Mouse (Mus musculus) MEL (cell line): ENCODE results near the gene Dtx3. TPM values are rescaled to one million over a fixed set of nuclear protein-coding genes. Genes with fewer than 3 reads are reported as not detected.

Experiments used
- DNase-seq: peaks from one replicate; pipeline ENCODE4 v3.0.0; 2011; ENCODE audit warnings: low read depth, low spot score
- H3K27ac ChIP-seq: 2 replicates; pipeline ENCODE4 v1.5.1; 2012; ENCODE audit warnings: low read depth, mild to moderate bottlenecking, control low read depth, low read length, moderate library complexity; ENCODE audit not compliant: control insufficient read depth
- H3K27me3 ChIP-seq, 2 experiments: fragments of 150-350 bp in 1 of 2; sonication (generic) in 1 of 2; 2 replicates each; pipeline ENCODE4 v1.6.1; 2012; ENCODE audit warnings: low read length in 2 of 2, mild to moderate bottlenecking in 2 of 2, improper control_type of control experiment in 1 of 2, moderate library complexity in 1 of 2; ENCODE audit not compliant: insufficient read depth in 2 of 2, control insufficient read depth in 1 of 2
- H3K36me3 ChIP-seq, 2 experiments: 2 replicates each; pipeline ENCODE4 v1.6.1; 2012 to 2014; ENCODE audit warnings: low read length in 2 of 2, improper control_type of control experiment in 1 of 2, inconsistent platforms in 1 of 2, mild to moderate bottlenecking in 1 of 2; ENCODE audit not compliant: insufficient read depth in 2 of 2, control insufficient read depth in 1 of 2
- H3K4me1 ChIP-seq, 2 experiments: fragments of 150-350 bp in 1 of 2; sonication (generic) in 1 of 2; 2 replicates each; pipeline ENCODE4 v1.6.1; 2012; ENCODE audit warnings: low read length in 2 of 2, improper control_type of control experiment in 1 of 2, mild to moderate bottlenecking in 1 of 2; ENCODE audit not compliant: insufficient read depth in 2 of 2, control insufficient read depth in 1 of 2
- H3K4me3 ChIP-seq, 2 experiments: fragments of 150-350 bp in 1 of 2; sonication (generic) in 1 of 2; 2 replicates each; pipeline ENCODE4 v1.5.1; 2012; ENCODE audit warnings: low read depth in 2 of 2, low read length in 2 of 2, mild to moderate bottlenecking in 2 of 2, moderate library complexity in 2 of 2, control low read depth in 1 of 2, improper control_type of control experiment in 1 of 2; ENCODE audit not compliant: control insufficient read depth in 1 of 2, insufficient read depth in 1 of 2
- H3K79me2 ChIP-seq: 2 replicates; pipeline ENCODE4 v1.6.1; 2012; ENCODE audit warnings: mild to moderate bottlenecking, low read length, moderate library complexity; ENCODE audit not compliant: control insufficient read depth, poor library complexity, insufficient read depth
- H3K9ac ChIP-seq: 2 replicates; pipeline ENCODE4 v1.6.1; 2012; ENCODE audit warnings: low read depth, mild to moderate bottlenecking, control low read depth, low read length, moderate library complexity; ENCODE audit not compliant: control insufficient read depth, poor library complexity, severe bottlenecking
- H3K9me3 ChIP-seq: fragments of 150-350 bp; sonication (generic); replicated peaks from 2 replicates; pipeline ENCODE4 v1.6.1; 2012; ENCODE audit warnings: mild to moderate bottlenecking, low read length, improper control_type of control experiment, moderate library complexity; ENCODE audit not compliant: insufficient read depth
- BHLHE40 ChIP-seq: IDR thresholded peaks from 2 replicates; pipeline ENCODE4 v1.6.1; 2012; ENCODE audit warnings: low read depth, mild to moderate bottlenecking, inconsistent platforms, low read length, improper control_type of control experiment, borderline replicate concordance
- CHD1 ChIP-seq: IDR thresholded peaks from 2 replicates; pipeline ENCODE4 v1.6.1; 2012; ENCODE audit warnings: low read depth, mild to moderate bottlenecking, inconsistent platforms, low read length, improper control_type of control experiment
- CTCF ChIP-seq, 3 experiments: IDR thresholded peaks in 2 of 3; conservative IDR thresholded peaks in 1 of 3; 2 replicates each; pipeline ENCODE4 v1.5.1; 2011 to 2012; ENCODE audit warnings: low read length in 3 of 3, low read depth in 2 of 3, mild to moderate bottlenecking in 2 of 3, improper control_type of control experiment in 1 of 3, inconsistent platforms in 1 of 3, mixed read lengths in 1 of 3, moderate library complexity in 1 of 3; ENCODE audit not compliant: control insufficient read depth in 1 of 3, insufficient read depth in 1 of 3, poor library complexity in 1 of 3, severe bottlenecking in 1 of 3
- E2F4 ChIP-seq: IDR thresholded peaks from 2 replicates; pipeline ENCODE4 v1.6.1; 2011; ENCODE audit warnings: low read depth, low read length, improper control_type of control experiment, borderline replicate concordance
- ELF1 ChIP-seq: IDR thresholded peaks from 2 replicates; pipeline ENCODE4 v1.6.1; 2014; ENCODE audit warnings: low read depth, mild to moderate bottlenecking, inconsistent platforms, low read length, improper control_type of control experiment, moderate library complexity
- EP300 ChIP-seq, 2 experiments: IDR thresholded peaks; 2 replicates each; pipeline ENCODE4 v1.6.1; 2011; ENCODE audit warnings: improper control_type of control experiment in 2 of 2, low read length in 2 of 2, low read depth in 1 of 2, mild to moderate bottlenecking in 1 of 2
- ETS1 ChIP-seq: IDR thresholded peaks from 2 replicates; pipeline ENCODE4 v1.6.1; 2012; ENCODE audit warnings: low read depth, mild to moderate bottlenecking, inconsistent platforms, low read length, improper control_type of control experiment, moderate library complexity
- GATA1 ChIP-seq: IDR thresholded peaks from 2 replicates; pipeline ENCODE4 v1.6.1; 2011; ENCODE audit warnings: low read depth, low read length, improper control_type of control experiment
- HCFC1 ChIP-seq: IDR thresholded peaks from 2 replicates; pipeline ENCODE4 v1.6.1; 2012; ENCODE audit warnings: low read depth, mild to moderate bottlenecking, inconsistent platforms, low read length, improper control_type of control experiment, moderate library complexity
- JUND ChIP-seq: IDR thresholded peaks from 2 replicates; pipeline ENCODE4 v1.6.1; 2011; ENCODE audit warnings: low read depth, mild to moderate bottlenecking, improper control_type of control experiment, low read length
- KAT2A ChIP-seq: conservative IDR thresholded peaks from 2 replicates; pipeline ENCODE4 v1.6.1; 2012; ENCODE audit warnings: low read depth, low read length, improper control_type of control experiment, inconsistent platforms
- MAX ChIP-seq: IDR thresholded peaks from 2 replicates; pipeline ENCODE4 v1.6.1; 2011; ENCODE audit warnings: low read length, improper control_type of control experiment
- MAZ ChIP-seq: IDR thresholded peaks from 2 replicates; pipeline ENCODE4 v1.6.1; 2012; ENCODE audit warnings: low read depth, mild to moderate bottlenecking, inconsistent platforms, low read length, improper control_type of control experiment
- MEF2A ChIP-seq: IDR thresholded peaks from 2 replicates; pipeline ENCODE4 v1.6.1; 2014; ENCODE audit warnings: low read depth, mild to moderate bottlenecking, inconsistent platforms, low read length, improper control_type of control experiment; ENCODE audit not compliant: poor library complexity, insufficient replicate concordance, severe bottlenecking; ENCODE audit errors: extremely low read depth
- MXI1 ChIP-seq: IDR thresholded peaks from 2 replicates; pipeline ENCODE4 v1.6.1; 2011; ENCODE audit warnings: mild to moderate bottlenecking, low read depth, low read length, improper control_type of control experiment
- MYB ChIP-seq: IDR thresholded peaks from 2 replicates; pipeline ENCODE4 v1.6.1; 2011; ENCODE audit warnings: mild to moderate bottlenecking, low read depth, low read length, improper control_type of control experiment
- MYC ChIP-seq: IDR thresholded peaks from 2 replicates; pipeline ENCODE4 v1.6.1; 2011; ENCODE audit warnings: low read depth, mild to moderate bottlenecking, low read length, improper control_type of control experiment, moderate library complexity
- NELFE ChIP-seq: IDR thresholded peaks from 2 replicates; pipeline ENCODE4 v1.6.1; 2011; ENCODE audit warnings: low read depth, low read length, improper control_type of control experiment
- POLR2A ChIP-seq, 2 experiments: IDR thresholded peaks; 2 replicates each; pipeline ENCODE4 v1.6.1; 2011 to 2012; ENCODE audit warnings: low read length in 2 of 2, mild to moderate bottlenecking in 2 of 2, control low read depth in 1 of 2, improper control_type of control experiment in 1 of 2, low read depth in 1 of 2, moderate library complexity in 1 of 2; ENCODE audit not compliant: control insufficient read depth in 1 of 2, insufficient read depth in 1 of 2, poor library complexity in 1 of 2
- POLR2AphosphoS2 ChIP-seq: IDR thresholded peaks from 2 replicates; pipeline ENCODE4 v1.6.1; 2011; ENCODE audit warnings: low read length, improper control_type of control experiment
- POLR2AphosphoS5 ChIP-seq: IDR thresholded peaks from 2 replicates; pipeline ENCODE4 v1.6.1; 2012; ENCODE audit warnings: low read depth, borderline replicate concordance, mild to moderate bottlenecking, inconsistent platforms, low read length, moderate library complexity, mixed read lengths
- RAD21 ChIP-seq: IDR thresholded peaks from 2 replicates; pipeline ENCODE4 v1.6.1; 2011; ENCODE audit warnings: mild to moderate bottlenecking, low read depth, low read length, improper control_type of control experiment
- RCOR1 ChIP-seq: IDR thresholded peaks from 2 replicates; pipeline ENCODE4 v1.6.1; 2012; ENCODE audit warnings: low read depth, mild to moderate bottlenecking, inconsistent platforms, low read length, improper control_type of control experiment
- SIN3A ChIP-seq: IDR thresholded peaks from 2 replicates; pipeline ENCODE4 v1.6.1; 2012; ENCODE audit warnings: low read length, improper control_type of control experiment, inconsistent platforms
- SMC3 ChIP-seq: IDR thresholded peaks from 2 replicates; pipeline ENCODE4 v1.6.1; 2011; ENCODE audit warnings: low read depth, low read length, improper control_type of control experiment
- TAL1 ChIP-seq: IDR thresholded peaks from 2 replicates; pipeline ENCODE4 v1.6.1; 2012; ENCODE audit warnings: mild to moderate bottlenecking, inconsistent platforms, low read length, moderate library complexity, mixed read lengths
- TCF12 ChIP-seq: IDR thresholded peaks from 2 replicates; pipeline ENCODE4 v1.6.1; 2014; ENCODE audit warnings: low read depth, mild to moderate bottlenecking, inconsistent platforms, low read length, improper control_type of control experiment, moderate library complexity
- UBTF ChIP-seq: IDR thresholded peaks from 2 replicates; pipeline ENCODE4 v1.6.1; 2012; ENCODE audit warnings: low read depth, mild to moderate bottlenecking, inconsistent platforms, low read length, improper control_type of control experiment, moderate library complexity, borderline replicate concordance; ENCODE audit not compliant: insufficient read depth
- USF1 ChIP-seq: IDR thresholded peaks from 2 replicates; pipeline ENCODE4 v1.6.1; 2014; ENCODE audit warnings: low read depth, mild to moderate bottlenecking, inconsistent platforms, low read length, improper control_type of control experiment, moderate library complexity
- USF2 ChIP-seq, 2 experiments: IDR thresholded peaks; 2 replicates each; pipeline ENCODE4 v1.6.1; 2011 to 2012; ENCODE audit warnings: improper control_type of control experiment in 2 of 2, low read length in 2 of 2, borderline replicate concordance in 1 of 2, inconsistent platforms in 1 of 2, low read depth in 1 of 2, mild to moderate bottlenecking in 1 of 2; ENCODE audit not compliant: insufficient read depth in 1 of 2
- ZC3H11A ChIP-seq: IDR thresholded peaks from 2 replicates; pipeline ENCODE4 v1.6.1; 2012; ENCODE audit warnings: low read depth, mild to moderate bottlenecking, inconsistent platforms, low read length, improper control_type of control experiment
- ZKSCAN1 ChIP-seq: IDR thresholded peaks from 2 replicates; pipeline ENCODE4 v1.6.1; 2012; ENCODE audit warnings: low read depth, mild to moderate bottlenecking, inconsistent platforms, low read length, improper control_type of control experiment, moderate library complexity
- ZMIZ1 ChIP-seq: IDR thresholded peaks from 2 replicates; pipeline ENCODE4 v1.6.1; 2012; ENCODE audit warnings: low read depth, mild to moderate bottlenecking, inconsistent platforms, low read length, improper control_type of control experiment, moderate library complexity
- polyA plus RNA-seq, 2 experiments: library from polyadenylated mRNA; stranded (reverse) in 1 of 2; unstranded in 1 of 2; fragments of >175 nt in 1 of 2; fragments of >200 nt in 1 of 2; gene quantifications; 2 replicates each; pipeline versions ENCODE4 v1.2.1 to v1.2.4; 2012; ENCODE audit warnings: low replicate concordance in 2 of 2, low read depth in 1 of 2; ENCODE audit not compliant: insufficient read length in 2 of 2, insufficient read depth in 1 of 2, missing spikeins in 1 of 2
- total RNA-seq: library from RNA; depleted of rRNA; stranded (reverse); fragments of 300-350 nt; gene quantifications from 2 replicates; pipeline ENCODE4 v1.2.3, GENCODE M21; 2012; rRNA removed

Gene Dtx3
- total RNA-seq, result 24.1 and 30.5 TPM in 2 replicates
- 100 to 1,000 TPM in 1 of 2 experiments, not detected in 1; 107 TPM for polyA plus RNA-seq

GRCm38 (mm10) chr10:127195328-127196129 lies at the start of gene Dtx3:
Dtx3 (minus strand) TSS chr10:127195728.
- Histone ChIP-seq H3K9me3 (no peaks in the 10 kb centered on the region), H3K36me3 (peaks cover 3 to 24% of the 10 kb centered on the region in 2 experiments), H3K4me3 (peak within 1 kb of the TSS; percentile 76 to 83), H3K4me1 (peaks cover 4 to 24% of the 10 kb centered on the region in 2 experiments; a peak in 3 of 4 replicates), H3K79me2 (peaks cover 5% of the 10 kb centered on the region; the same call in 1 of the 2 replicates), H3K9ac (peak within 1 kb of the TSS; percentile 90), H3K27me3 (no peaks in the 10 kb centered on the region), H3K27ac (peak within 1 kb of the TSS; percentile 88)
- no peak for TF ChIP-seq TAL1
- TF ChIP-seq ZKSCAN1, result no peak
- TF ChIP-seq CHD1, result no peak
- TF ChIP-seq GATA1, result no peak
- TF ChIP-seq SIN3A, result peak; percentile 30; the same call in 1 of the 2 replicates
- no peak for TF ChIP-seq UBTF
- no peak for TF ChIP-seq EP300 (IDR thresholded peaks at IDR 0.05; ENCODE audit: low read depth in 1 of 2, low read length in 2 of 2)
- no peak for TF ChIP-seq MYB
- no peak for TF ChIP-seq MAX
- no peak; the same call in 1 of the 2 replicates for TF ChIP-seq POLR2AphosphoS2
- no peak for TF ChIP-seq ZC3H11A
- TF ChIP-seq E2F4, result no peak
- TF ChIP-seq MEF2A, result no peak
- no peak for TF ChIP-seq KAT2A
- no peak for TF ChIP-seq ELF1
- TF ChIP-seq POLR2AphosphoS5, result no peak
- no peak for TF ChIP-seq TCF12
- no peak; the same call in 1 of the 2 replicates for TF ChIP-seq MXI1
- peak; percentile 47; the same call in 1 of the 2 replicates for TF ChIP-seq HCFC1
- TF ChIP-seq MAZ, result no peak
- no peak for TF ChIP-seq CTCF (IDR thresholded peaks at IDR 0.05 in 2 of 3, conservative IDR thresholded peaks at IDR 0.05 in 1 of 3; ENCODE audit: control insufficient read depth in 1 of 3, insufficient read depth in 1 of 3, low read depth in 2 of 3, low read length in 3 of 3, poor library complexity in 1 of 3, severe bottlenecking in 1 of 3)
- no peak for TF ChIP-seq RCOR1
- TF ChIP-seq ZMIZ1, result no peak
- no peak for TF ChIP-seq SMC3
- no peak for TF ChIP-seq RAD21
- TF ChIP-seq USF2 (IDR thresholded peaks at IDR 0.05; ENCODE audit: borderline replicate concordance in 1 of 2, insufficient read depth in 1 of 2, low read depth in 1 of 2, low read length in 2 of 2), result peak in 1 of 2 experiments; percentile 35; a peak in 1 of 4 replicates
- no peak for TF ChIP-seq JUND
- no peak for TF ChIP-seq BHLHE40
- TF ChIP-seq POLR2A (IDR thresholded peaks at IDR 0.05; ENCODE audit: control insufficient read depth in 1 of 2, insufficient read depth in 1 of 2, low read depth in 1 of 2, low read length in 2 of 2, poor library complexity in 1 of 2), result no peak; a peak in 2 of 4 replicates
- TF ChIP-seq USF1, result peak; percentile 88
- TF ChIP-seq MYC, result no peak
- TF ChIP-seq NELFE, result 0 out of 2 replicates have a peak, but pooled peaks have one; percentile 18
- TF ChIP-seq ETS1, result no peak
- peak; percentile 55 for DNase-seq
